Mouse (Mus musculus) intestine, embryonic 14.5 days (tissue): Measurements from ENCODE around the gene Vrk3. TPM values are rescaled to one million over a fixed set of nuclear protein-coding genes. Genes with fewer than 3 reads are reported as not detected.
"Not testable (repeated sequence)": the region's sequence is repeated elsewhere in the genome, so short reads cannot be mapped to it uniquely, and the experiment has no call there.

Source experiments
- ATAC-seq: fragments of 200-750 bp; cut with Nextera tagmentation; replicated peaks from 2 replicates; pipeline ENCODE4 v1.8.0; 2017; ENCODE audit warnings: low read depth, moderate number of reproducible peaks, moderate TSS enrichment, moderate library complexity; ENCODE audit not compliant: low FRiP score, low TSS enrichment
- DNase-seq: peaks from one replicate; pipeline ENCODE4 v3.0.0-alpha.2; 2018; ENCODE audit warnings: low spot score
- H3K27ac ChIP-seq: fragments of 300-500 bp; sonication (generic); 2 replicates; pipeline ENCODE4 v1.5.1; 2014; ENCODE audit warnings: low read depth, mild to moderate bottlenecking, control low read depth
- H3K27me3 ChIP-seq: fragments of 300-500 bp; sonication (generic); replicated peaks from 2 replicates; pipeline ENCODE4 v1.6.1; 2014; ENCODE audit warnings: low read length, control low read depth; ENCODE audit not compliant: control insufficient read depth, insufficient read depth
- H3K36me3 ChIP-seq: fragments of 300-500 bp; sonication (generic); 2 replicates; pipeline ENCODE4 v1.6.1; 2014; ENCODE audit warnings: low read length, control low read depth; ENCODE audit not compliant: control insufficient read depth, insufficient read depth
- H3K4me1 ChIP-seq: fragments of 300-500 bp; sonication (generic); replicated peaks from 2 replicates; pipeline ENCODE4 v1.6.1; 2014; ENCODE audit warnings: low read length, control low read depth, mixed read lengths; ENCODE audit not compliant: control insufficient read depth, insufficient read depth
- H3K4me2 ChIP-seq: fragments of 300-500 bp; sonication (generic); 2 replicates; pipeline ENCODE4 v1.6.1; 2014; ENCODE audit warnings: low read length
- H3K4me3 ChIP-seq: fragments of 300-500 bp; sonication (generic); 2 replicates; pipeline ENCODE4 v1.5.1; 2014; ENCODE audit warnings: low read depth, low read length, control low read depth, mixed read lengths
- H3K9ac ChIP-seq: fragments of 300-500 bp; sonication (generic); 2 replicates; pipeline ENCODE4 v1.6.1; 2014; ENCODE audit warnings: mild to moderate bottlenecking, low read length
- H3K9me3 ChIP-seq: fragments of 300-500 bp; sonication (generic); 2 replicates; pipeline ENCODE4 v1.6.1; 2016; ENCODE audit warnings: low read length, control low read depth; ENCODE audit not compliant: control insufficient read depth
- WGBS: fragments of 180-500 bp; shearing (Covaris S2); extraction: QIAGEN DNeasy Blood & Tissue Kit; methylation state at CpG from one replicate; pipeline ENCODE4 v1.1.7; 2014; 5-methylcytosine and 5-hydroxymethylcytosine counted together
- polyA plus RNA-seq: library from polyadenylated mRNA; unstranded; fragments of >200 nt; fragmentation: Nextera tagmentation; extraction: Ambion mirVana; gene quantifications from 2 replicates; pipeline ENCODE4 v1.2.1, GENCODE M21; 2014

Gene Vrk3
- polyA plus RNA-seq = 38.0 and 40.3 TPM in 2 replicates

DNA sequence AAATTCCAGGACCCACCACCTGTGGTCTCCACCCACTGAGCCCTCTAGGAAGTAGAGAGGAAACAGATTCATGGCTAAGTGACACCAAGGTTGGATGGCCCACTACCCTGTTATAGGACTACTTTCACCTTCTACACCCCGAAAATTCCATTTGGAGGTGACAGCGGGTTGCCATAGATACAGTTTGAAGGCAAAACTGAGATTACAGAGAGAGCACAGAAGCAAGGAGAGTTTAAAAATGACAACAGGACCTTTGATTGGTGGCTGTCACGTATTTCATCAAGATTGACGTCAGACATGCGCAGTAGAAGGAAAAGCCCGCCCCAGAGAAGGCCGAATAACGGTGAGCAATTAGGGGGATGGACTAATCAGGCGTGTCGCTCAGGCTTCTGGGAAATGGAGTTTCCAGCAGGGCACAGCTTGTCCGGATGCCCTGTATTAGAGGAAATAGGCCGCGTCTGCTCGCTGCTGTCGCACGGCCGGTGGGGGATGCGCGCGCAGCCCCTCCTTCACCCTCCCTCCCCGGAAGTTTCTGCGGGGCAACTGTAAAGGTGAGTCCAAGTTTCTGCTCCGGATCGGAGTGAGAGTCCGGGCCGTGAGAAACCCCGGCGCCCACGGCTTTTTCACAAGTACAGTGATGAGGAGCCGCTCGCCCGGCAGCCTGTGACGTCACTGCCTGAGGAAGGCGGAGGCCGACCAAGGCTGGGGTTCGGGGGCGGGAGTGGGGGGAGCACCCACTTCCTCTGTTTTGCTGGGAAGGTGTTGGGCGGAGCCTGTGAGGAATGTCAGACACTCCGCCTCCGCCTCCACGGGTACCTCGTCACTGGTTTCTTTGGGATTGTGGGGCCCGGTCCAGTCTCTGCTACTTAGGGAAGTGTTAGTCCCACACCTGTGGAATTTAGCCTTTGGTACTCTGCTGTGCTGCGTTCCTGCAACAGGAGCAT, at the start of gene Vrk3:
Gene Vrk3 (plus strand): TSS at position 313 of the 944 bp plus-strand sequence.
- Histone ChIP-seq H3K27ac (peak within 1 kb of the TSS; percentile 85), H3K4me1 (peaks cover 12% of the 10 kb centered on the region), H3K9ac (peak within 1 kb of the TSS; percentile 57), H3K4me3 (peak within 1 kb of the TSS; percentile 58), H3K36me3 (peaks cover 12% of the 10 kb centered on the region), H3K9me3 (no peaks in the 10 kb centered on the region), H3K27me3 (no peaks in the 10 kb centered on the region), H3K4me2 (peak within 1 kb of the TSS; percentile 69)
- ATAC-seq (peak; percentile 98), DNase-seq (peak; percentile 97)
- under 1% methylated on average over 44 of the region's 44 CpGs for WGBS

DNA sequence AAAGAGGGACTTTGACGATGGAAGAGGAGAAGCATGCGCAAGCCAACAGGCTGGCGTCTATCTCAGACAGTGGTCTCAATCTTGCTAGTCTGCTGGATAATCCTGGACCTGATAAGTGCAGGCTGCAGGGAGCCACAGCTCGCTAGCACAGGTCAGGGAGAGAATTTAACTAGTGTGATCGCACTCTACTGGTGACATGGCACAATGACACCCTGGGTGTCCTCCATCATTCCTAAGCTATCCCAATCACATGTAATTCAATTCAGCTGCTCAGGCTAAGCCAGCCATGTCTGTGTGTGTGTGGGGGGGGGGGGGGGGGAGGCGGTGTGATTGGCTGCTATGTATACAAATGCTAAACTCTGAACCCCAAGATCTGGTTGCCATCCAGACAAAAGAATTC, 46.3 kb upstream of the Vrk3 start:
- WGBS = 9% methylated on average over 6 of the region's 6 CpGs
- no peaks in the 10 kb centered on the region for H3K27me3 ChIP-seq
- H3K9me3 ChIP-seq = no peaks in the 10 kb centered on the region
- 0 out of 2 replicates have a peak, but pooled peaks cover 3% of the 10 kb centered on the region for H3K4me1 ChIP-seq
- H3K27ac ChIP-seq = no peak overlapping the region
- ATAC-seq (peak; percentile 65), DNase-seq (no peak)
- no peak overlapping the region for H3K9ac ChIP-seq
- no peak overlapping the region for H3K4me2 ChIP-seq
- H3K4me3 ChIP-seq = no peak overlapping the region
- H3K36me3 ChIP-seq = no peaks in the 10 kb centered on the region

DNA sequence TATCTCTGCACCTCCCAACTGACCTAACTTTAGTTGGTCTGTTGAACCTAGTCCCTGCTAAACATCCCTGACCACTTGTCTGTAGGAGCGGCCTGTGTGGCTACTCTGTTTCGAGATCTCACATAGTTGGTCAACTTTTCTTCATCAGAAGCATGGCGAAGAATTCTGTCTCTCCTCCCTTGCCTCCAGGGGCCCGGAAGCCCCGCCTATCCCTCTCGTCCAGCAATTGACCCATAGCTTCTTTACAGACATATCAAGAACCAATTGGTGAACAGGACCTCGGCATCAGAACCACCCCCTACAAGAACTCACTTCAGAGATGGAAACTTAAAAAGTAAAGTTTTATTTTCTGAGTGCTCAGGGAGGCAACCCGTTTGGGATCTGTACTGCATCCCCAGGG, 45.2 kb upstream of the Vrk3 start:
- H3K4me1 ChIP-seq = no peaks in the 10 kb centered on the region
- no peaks in the 10 kb centered on the region for H3K27me3 ChIP-seq
- DNase-seq (no peak), ATAC-seq (no peak)
- no peaks in the 10 kb centered on the region for H3K36me3 ChIP-seq
- 74% methylated on average over 8 of the region's 8 CpGs for WGBS
- no peak overlapping the region for H3K4me2 ChIP-seq
- no peak overlapping the region for H3K27ac ChIP-seq
- no peak overlapping the region for H3K4me3 ChIP-seq
- no peaks in the 10 kb centered on the region for H3K9me3 ChIP-seq
- H3K9ac ChIP-seq = no peak overlapping the region

DNA sequence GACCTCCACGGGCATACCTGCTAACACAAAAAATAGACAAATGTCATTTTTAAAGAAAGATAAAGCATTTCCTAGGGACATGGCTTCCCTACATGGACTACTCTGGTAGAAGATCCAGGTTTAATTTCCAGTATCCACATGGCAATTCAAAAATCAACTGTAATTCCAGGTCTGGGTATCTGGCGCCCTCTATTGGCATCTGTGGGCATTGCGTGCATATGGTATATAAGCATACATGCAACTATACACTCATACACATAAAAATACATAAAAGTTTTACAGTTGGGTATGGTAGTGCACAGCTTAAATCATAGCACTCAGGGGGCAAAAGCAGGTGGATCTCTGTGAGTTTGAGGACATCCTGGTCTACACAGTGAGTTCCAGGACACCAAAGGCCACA, 43.9 kb upstream of the Vrk3 start:
- Histone ChIP-seq H3K27ac (no peak overlapping the region), H3K4me1 (no peaks in the 10 kb centered on the region), H3K4me3 (no peak overlapping the region), H3K4me2 (no peak overlapping the region), H3K9ac (no peak overlapping the region), H3K27me3 (no peaks in the 10 kb centered on the region), H3K36me3 (no peaks in the 10 kb centered on the region), H3K9me3 (no peaks in the 10 kb centered on the region)
- 57% methylated on average over 3 of the region's 3 CpGs for WGBS
- ATAC-seq (no peak), DNase-seq (peak; percentile 69)

DNA sequence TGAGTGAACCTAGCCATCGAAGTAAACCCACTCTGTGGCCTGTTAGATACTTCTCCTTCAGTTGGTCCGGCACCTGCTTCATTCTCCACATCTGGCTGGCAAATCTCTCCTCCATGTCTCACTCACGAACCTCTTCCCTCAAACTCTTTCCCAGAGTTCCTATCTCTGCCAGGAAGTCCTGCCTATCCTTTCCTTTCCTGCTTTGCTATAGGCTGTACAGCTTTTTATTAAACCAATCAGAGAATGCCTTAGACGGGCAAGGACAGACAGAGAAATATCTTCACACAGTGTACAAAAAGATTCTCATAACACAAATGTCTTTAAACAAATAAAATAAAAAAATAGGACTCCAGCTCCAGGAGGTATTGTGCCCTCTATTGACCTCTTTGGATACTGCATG, 43.1 kb upstream of the Vrk3 start:
- H3K9ac ChIP-seq = no peak overlapping the region

DNA sequence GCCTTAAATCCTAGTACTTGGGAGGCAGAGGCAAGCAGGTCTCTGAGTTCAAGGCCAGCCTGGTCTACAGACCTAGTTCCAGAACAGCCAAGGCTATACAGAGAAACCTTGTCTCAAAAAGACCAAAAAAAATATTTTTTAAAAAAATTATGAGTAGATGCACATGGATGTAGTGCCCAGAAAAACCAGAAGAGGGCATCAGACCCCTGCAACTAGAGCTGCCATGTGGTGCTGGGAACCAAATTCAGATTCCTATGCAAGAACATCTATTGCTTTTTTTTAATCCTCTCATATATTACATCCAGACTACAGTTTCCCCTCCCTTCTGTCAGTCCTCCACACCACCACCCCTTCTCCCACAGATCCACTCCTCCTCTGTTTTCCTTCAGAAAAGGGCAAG, 41.9 kb upstream of the Vrk3 start:
- Histone ChIP-seq H3K4me3 (no peak overlapping the region), H3K9me3 (no peaks in the 10 kb centered on the region), H3K27ac (no peak overlapping the region), H3K9ac (no peak overlapping the region), H3K4me2 (no peak overlapping the region), H3K27me3 (no peaks in the 10 kb centered on the region), H3K4me1 (no peaks in the 10 kb centered on the region), H3K36me3 (no peaks in the 10 kb centered on the region)
- no peak for ATAC-seq
- no peak for DNase-seq

More for the DNA sequence above, 43.1 kb upstream of the Vrk3 start:
- no peak overlapping the region for H3K4me3 ChIP-seq
- ATAC-seq (no peak), DNase-seq (no peak)
- H3K9me3 ChIP-seq = no peaks in the 10 kb centered on the region
- 86% methylated on average over 4 of the region's 4 CpGs for whole genome bisulfite sequencing
- no peak overlapping the region for H3K27ac ChIP-seq
- no peaks in the 10 kb centered on the region for H3K4me1 ChIP-seq
- no peak overlapping the region for H3K4me2 ChIP-seq
- no peaks in the 10 kb centered on the region for H3K27me3 ChIP-seq
- H3K36me3 ChIP-seq = no peaks in the 10 kb centered on the region

DNA sequence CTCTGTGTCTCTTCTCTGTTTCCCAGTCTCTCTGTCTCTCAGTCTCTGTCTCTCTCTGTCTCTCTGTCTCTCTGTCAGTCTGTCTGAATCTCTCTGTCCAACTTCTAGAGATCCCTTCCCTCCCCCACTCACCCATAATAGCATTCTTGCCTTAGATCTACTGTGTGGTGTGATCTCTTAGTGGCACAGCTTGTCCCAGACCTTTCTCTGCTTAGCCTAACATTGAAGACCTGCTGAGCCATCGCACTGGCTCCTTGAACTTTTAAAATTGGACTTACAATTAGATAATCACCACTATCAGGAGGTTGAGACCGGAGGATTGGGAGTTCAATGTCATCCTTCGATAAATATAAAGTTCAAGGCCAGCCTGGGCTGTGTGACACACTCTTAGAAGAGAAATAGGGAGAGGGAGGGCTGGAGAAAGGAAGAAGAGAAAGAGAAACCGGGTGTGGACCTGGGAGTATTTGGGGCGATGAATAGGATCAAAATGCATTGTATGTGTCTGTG, 41.0 kb upstream of the Vrk3 start:
- no peaks in the 10 kb centered on the region for H3K27me3 ChIP-seq
- DNase-seq (no peak), ATAC-seq (no peak)
- H3K36me3 ChIP-seq = no peaks in the 10 kb centered on the region
- no peaks in the 10 kb centered on the region for H3K9me3 ChIP-seq
- H3K27ac ChIP-seq = no peak overlapping the region
- no peak overlapping the region for H3K4me2 ChIP-seq
- WGBS = 91% methylated on average over 5 of the region's 5 CpGs
- no peak overlapping the region for H3K4me3 ChIP-seq
- H3K4me1 ChIP-seq = no peaks in the 10 kb centered on the region
- H3K9ac ChIP-seq = no peak overlapping the region

DNA sequence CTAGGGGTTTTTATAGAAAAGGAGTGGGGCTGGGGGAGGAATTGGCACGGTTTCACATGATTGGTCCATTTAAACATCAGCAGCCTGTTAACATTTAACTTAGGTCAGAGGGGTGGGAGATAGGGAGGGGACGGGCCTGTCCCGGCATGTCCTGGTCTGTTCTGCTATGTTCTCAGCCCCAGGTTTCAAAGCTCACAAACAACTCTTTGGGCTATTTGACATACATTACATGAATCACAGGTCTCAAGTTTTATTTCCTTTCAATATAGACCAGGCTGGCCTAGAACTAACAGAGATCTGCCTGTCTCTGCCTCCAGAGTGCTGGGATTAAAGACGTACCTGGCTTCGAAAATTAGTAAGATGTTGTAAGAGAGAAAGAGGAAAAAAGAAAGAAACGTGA, 40.1 kb upstream of the Vrk3 start:
- not testable (repeated sequence) for ATAC-seq, H3K4me1 ChIP-seq, H3K9ac ChIP-seq, H3K4me2 ChIP-seq, DNase-seq, H3K4me3 ChIP-seq, H3K27me3 ChIP-seq, H3K36me3 ChIP-seq, H3K9me3 ChIP-seq, H3K27ac ChIP-seq
- WGBS = 88% methylated on average over 5 of the region's 6 CpGs

DNA sequence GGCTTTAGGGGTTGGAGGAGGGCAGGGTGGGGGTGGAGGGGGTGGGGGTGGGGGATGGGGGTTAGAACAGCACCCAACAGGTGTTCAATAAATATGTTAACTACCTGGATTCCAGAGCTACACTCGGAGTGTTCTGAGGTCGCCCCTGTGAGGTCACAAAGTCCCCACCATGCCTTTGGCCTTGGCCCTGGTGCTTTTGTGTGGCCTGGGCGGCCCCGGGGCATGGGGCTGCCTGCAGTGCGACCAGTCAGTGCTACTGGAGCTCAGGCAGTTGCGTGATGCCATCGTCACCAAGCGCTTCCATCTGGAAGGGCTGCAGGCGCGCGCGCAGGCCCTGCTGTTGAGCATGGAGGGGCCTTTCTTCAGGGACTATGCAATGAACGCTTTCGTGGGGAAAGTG, 39.6 kb upstream of the Vrk3 start, which contains the start of gene Izumo2:
Gene Izumo2 (plus strand): TSS at position 169 of the 400 bp plus-strand sequence.
- ATAC-seq (no peak), DNase-seq (no peak)
- Histone ChIP-seq H3K4me3 (no peak within 1 kb of the TSS), H3K27me3 (no peaks in the 10 kb centered on the region), H3K36me3 (no peaks in the 10 kb centered on the region), H3K4me2 (no peak within 1 kb of the TSS), H3K9ac (no peak within 1 kb of the TSS), H3K4me1 (no peaks in the 10 kb centered on the region), H3K9me3 (no peaks in the 10 kb centered on the region), H3K27ac (no peak within 1 kb of the TSS)
- 79% methylated on average over 14 of the region's 14 CpGs for WGBS
